Mouse (Mus musculus): Measurements from ENCODE around the gene Pes1. TPM values are rescaled to one million over a fixed set of nuclear protein-coding genes. Genes with fewer than 3 reads are reported as not detected.

The Pes1 gene
- 74.4 and 90.3 TPM in 2 replicates for polyA plus RNA-seq (2012; rRNA removed)

DNA sequence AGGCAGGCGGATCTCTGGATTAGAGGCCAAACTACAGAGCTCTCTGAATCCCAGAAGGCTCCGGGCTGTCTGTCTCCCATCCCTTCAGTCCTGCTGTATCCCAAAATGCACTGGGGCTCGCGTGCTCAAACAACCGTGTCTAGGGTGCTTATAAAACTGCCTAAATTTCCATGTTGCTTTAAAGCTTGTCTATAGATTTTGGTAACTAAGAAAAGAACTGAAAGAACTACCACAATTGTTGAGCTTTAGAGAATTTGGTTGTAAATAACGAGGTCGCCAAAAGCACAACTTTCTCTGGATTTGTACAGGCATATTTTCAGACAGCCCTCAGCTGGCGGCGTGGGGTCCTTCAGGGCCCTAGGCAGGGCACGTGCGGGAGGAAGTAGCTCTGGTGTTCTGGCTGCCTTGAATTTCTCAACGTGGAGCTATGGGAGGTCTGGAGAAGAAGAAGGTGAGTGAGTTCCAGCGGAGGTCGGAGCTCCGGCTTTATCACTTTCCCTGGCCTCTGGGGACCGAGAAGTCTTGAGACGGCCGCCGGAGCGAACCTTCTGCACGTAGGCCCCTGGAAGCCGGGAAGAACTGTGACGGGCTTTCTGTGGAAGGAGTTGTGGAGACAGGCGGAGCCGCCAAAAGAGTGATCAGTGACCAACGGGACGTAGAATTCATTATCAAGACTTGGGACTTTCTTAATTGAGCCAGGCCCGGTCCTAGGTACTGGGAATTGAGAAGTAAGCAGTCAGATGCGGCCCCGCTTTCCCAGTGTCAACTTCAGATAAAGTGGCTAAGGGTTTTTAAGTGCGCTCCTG lies at the start of gene Pes1:
TSS of gene Pes1 (plus strand) at position 366 of the 806 bp plus-strand sequence.

DNA sequence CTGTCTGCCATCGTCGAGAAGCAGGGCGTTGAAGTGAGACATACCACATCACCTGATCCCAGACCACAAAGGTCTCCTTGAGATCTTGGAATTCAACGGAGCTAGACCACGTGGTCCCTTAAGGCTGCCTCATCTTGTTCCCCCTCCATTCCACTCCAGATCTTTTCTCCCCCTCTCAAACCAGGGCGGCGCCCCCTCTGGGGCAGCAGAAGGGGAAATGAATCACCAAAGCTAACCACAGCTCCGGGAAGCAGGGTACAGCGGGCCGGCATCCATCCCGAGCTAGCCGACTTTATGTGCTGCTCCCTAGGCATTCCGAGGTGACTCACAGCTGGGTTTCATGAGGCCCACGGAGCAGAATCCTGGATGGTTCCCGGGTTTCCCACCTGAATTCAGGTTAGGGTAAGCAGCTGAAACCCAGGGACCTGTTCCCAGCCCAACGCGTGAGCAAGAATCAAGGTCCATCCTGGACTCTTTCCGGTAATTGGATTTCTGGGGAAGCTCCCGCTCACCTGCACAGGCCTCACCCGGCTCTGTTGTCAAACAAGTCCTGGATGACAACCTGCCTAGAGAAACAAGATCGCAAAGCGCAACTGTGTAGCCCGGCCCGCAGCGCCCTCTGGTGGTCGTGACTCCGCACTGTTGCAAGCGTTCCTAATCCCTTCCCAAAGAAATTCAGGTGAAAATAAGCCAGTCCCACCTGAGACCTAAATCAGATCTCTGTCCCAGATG lies 49.5 kb upstream of the Pes1 start, which contains the start of gene Slc35e4:
TSS of gene Slc35e4 (minus strand) at position 556 of the 732 bp plus-strand sequence.

DNA sequence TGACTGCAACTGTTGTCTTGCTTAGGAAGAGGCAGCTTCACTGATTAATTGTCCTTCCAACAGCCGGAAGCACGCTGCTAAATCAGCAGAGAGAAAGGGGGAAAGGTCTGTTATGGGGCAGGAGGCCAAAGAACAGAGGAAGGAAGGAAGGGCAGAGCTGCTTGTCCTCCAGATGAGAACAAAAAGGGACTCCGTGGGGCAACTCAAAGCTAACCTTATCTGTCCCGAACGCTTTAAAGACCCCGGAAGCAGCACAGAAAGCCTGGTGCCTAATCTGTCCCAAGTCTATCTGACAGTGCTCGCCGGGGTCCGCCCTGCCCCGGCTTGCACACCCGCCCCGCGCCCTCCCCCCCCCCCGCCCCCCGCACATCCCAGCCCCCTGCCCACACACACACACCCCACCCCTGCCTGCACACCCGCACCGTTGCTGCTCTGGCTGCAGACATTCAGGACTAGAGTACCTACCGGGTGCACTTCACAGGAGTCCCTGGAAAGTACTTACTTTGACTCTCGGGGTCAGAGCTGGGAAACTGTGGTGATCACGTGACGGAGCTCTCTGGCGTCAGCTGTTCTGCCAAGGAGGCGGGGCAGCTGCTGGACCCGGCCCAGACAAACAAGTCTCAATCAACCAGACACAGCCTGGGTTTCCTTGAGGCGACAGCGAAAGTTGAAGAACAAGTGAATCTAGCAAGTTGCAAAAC lies 32.1 kb upstream of the Pes1 start, which contains the start of gene Tcn2:
TSS of gene Tcn2 (minus strand) at position 649 of the 701 bp plus-strand sequence.

DNA sequence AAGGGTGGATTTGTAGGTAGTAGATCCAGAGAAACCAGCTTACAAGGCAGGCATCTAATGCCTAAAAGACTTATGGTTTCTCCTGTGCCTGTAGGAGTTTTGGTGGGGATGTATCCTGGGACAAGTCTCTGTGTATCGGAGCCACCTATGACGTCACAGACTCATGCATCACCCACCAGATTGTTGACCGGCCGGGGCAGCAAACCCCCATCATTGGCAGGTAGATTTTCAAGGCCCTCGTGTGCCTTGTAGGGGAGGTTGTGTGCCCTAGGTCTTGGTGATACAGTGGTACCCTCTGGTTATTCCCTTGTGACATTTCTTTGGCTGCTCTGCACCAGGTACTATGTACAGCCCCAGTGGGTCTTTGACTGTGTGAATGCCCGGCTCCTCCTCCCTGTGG lies 12.9 kb downstream of the Pes1 start, which contains the start of gene 4930556J24Rik:
TSS of gene 4930556J24Rik (minus strand) at position 101 of the 400 bp plus-strand sequence.

DNA sequence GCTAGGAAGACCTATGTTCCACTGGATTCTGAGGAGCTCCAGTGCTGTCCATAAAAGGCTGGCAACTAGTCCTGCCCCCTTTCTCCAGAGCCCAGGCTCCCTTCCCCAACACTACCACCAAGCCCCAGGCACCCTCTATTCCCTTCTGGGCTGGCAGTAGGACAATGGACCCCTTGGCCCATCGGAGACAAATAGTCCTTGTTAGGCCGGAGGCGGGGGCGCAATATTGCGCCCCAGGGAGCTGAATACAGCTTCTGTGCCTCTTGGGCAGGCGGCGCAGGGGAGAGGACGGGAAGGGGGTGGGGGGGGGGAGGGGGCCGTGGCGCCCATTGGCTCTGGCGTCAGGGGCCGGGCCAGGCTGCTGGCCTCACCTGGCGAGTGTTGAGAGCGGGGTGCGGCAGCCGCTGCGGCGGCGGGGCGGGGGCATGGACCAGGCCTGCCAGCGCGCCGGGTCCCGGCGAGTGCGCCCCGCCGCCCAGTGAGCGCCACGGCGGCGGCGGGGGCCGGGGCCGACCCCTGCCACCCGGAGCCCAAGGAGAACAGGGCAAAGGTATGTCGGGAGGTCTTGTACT lies 19.6 kb downstream of the Pes1 start, which contains the start of gene Gal3st1:
TSS of gene Gal3st1 (plus strand) at position 346 of the 572 bp plus-strand sequence.

Other genes starting within 250 kb of the Pes1 start
- gene Osbp2, start 100.1 kb upstream of the Pes1 start, polyA plus RNA-seq (2012; rRNA removed), result 2.0 and 3.8 TPM in 2 replicates
- 0.95 and 1.1 TPM in 2 replicates for gene 4921536K21Rik, start 68.9 kb upstream of the Pes1 start, polyA plus RNA-seq (2012; rRNA removed)
- 7.7 and 11.4 TPM in 2 replicates for gene Dusp18, start 68.7 kb upstream of the Pes1 start, polyA plus RNA-seq (2012; rRNA removed)
- gene Slc35e4, start 49.3 kb upstream of the Pes1 start, polyA plus RNA-seq (2012; rRNA removed), result 3.5 and 3.8 TPM in 2 replicates
- gene Tcn2, start 31.8 kb upstream of the Pes1 start, polyA plus RNA-seq (2012; rRNA removed), result 15.7 and 28.7 TPM in 2 replicates
- not detected in 2 replicates for gene 4930556J24Rik, start 12.8 kb downstream of the Pes1 start, polyA plus RNA-seq (2012; rRNA removed)
- 0.41 and 1.8 TPM in 2 replicates for gene Gal3st1, start 19.7 kb downstream of the Pes1 start, polyA plus RNA-seq (2012; rRNA removed)
- gene Sec14l4, start 67.5 kb downstream of the Pes1 start, polyA plus RNA-seq (2012; rRNA removed), result 0.06 and 0.17 TPM in 2 replicates
- gene Sec14l3, start 100.9 kb downstream of the Pes1 start, polyA plus RNA-seq (2012; rRNA removed), result 0.18 TPM in 1 of 2 replicates, not detected in the other
- gene Mtfp1, start 131.5 kb downstream of the Pes1 start, polyA plus RNA-seq (2012; rRNA removed), result 5.8 and 6.3 TPM in 2 replicates
- gene Sec14l2, start 159.4 kb downstream of the Pes1 start, polyA plus RNA-seq (2012; rRNA removed), result 3.9 and 4.1 TPM in 2 replicates
- gene Rnf215, start 171.2 kb downstream of the Pes1 start, polyA plus RNA-seq (2012; rRNA removed), result 42.2 and 68.5 TPM in 2 replicates
- gene Ccdc157, start 196.3 kb downstream of the Pes1 start, polyA plus RNA-seq (2012; rRNA removed), result 12.3 and 14.2 TPM in 2 replicates
- 86.3 and 86.6 TPM in 2 replicates for gene Sf3a1, start 196.4 kb downstream of the Pes1 start, polyA plus RNA-seq (2012; rRNA removed)
- 25.3 and 29.9 TPM in 2 replicates for gene Tbc1d10a, start 222.8 kb downstream of the Pes1 start, polyA plus RNA-seq (2012; rRNA removed)

All from central nervous system, embryonic 11.5 days (tissue).